Mouse (Mus musculus) embryonic facial prominence, embryonic 10.5 days (tissue): ENCODE measurements at regions not wholly inside any gene's neighbourhood (a gene's known extent, or its start where the extent isn't known, plus 50 kb on each side); places are given as distances from the start of the nearest gene placed in this dataset.

Experiments used
- DNase-seq: peaks from one replicate; pipeline ENCODE4 v3.0.0-alpha.2; 2017; ENCODE audit warnings: low spot score
- H3K27ac ChIP-seq: fragments of 300-500 bp; sonication (generic); replicated peaks from 2 replicates; pipeline ENCODE4 v1.5.1; 2016; ENCODE audit warnings: mild to moderate bottlenecking
- H3K27me3 ChIP-seq: fragments of 300-500 bp; sonication (generic); replicated peaks from 2 replicates; pipeline ENCODE4 v1.6.1; 2016; ENCODE audit warnings: low read depth, mild to moderate bottlenecking; ENCODE audit not compliant: poor library complexity, severe bottlenecking
- H3K36me3 ChIP-seq: fragments of 300-500 bp; sonication (generic); replicated peaks from 2 replicates; pipeline ENCODE4 v1.6.1; 2016; ENCODE audit warnings: mild to moderate bottlenecking, moderate library complexity
- H3K4me1 ChIP-seq: fragments of 300-500 bp; sonication (generic); 2 replicates; pipeline ENCODE4 v1.6.1; 2016
- H3K4me3 ChIP-seq: fragments of 300-500 bp; sonication (generic); 2 replicates; pipeline ENCODE4 v1.5.1; 2016; ENCODE audit warnings: mild to moderate bottlenecking, moderate library complexity
- H3K9me3 ChIP-seq: fragments of 300-500 bp; sonication (generic); 2 replicates; pipeline ENCODE4 v1.6.1; 2016; ENCODE audit warnings: mild to moderate bottlenecking
- WGBS: fragments of 180-500 bp; shearing (Covaris S2); methylation state at CpG from one replicate; pipeline ENCODE4 v1.1.7; 2016; 5-methylcytosine and 5-hydroxymethylcytosine counted together

DNA sequence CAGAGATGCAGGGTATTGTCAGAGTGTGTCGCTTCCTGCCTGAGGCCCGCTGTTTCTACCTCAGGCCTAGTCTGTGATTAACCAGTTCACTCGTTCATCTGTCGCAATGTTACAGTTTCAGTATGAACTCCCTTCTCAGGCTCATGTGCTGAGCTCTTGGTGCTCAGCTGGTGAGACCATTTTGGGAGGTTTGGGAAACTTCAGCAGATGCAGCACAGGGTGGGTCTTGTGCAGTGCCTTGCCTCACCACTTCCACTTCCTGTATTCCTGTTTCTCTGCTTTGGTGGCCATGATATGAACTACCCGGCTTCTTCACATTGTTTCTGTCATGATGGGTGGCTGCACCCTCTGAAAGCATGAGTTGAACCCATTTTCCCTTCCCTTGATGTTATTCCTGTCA, 169.3 kb upstream of the Gadl1 start:
- Histone ChIP-seq H3K27me3 (no peaks in the 10 kb centered on the region), H3K4me1 (no peaks in the 10 kb centered on the region), H3K36me3 (no peaks in the 10 kb centered on the region), H3K9me3 (no peaks in the 10 kb centered on the region), H3K4me3 (no peak overlapping the region), H3K27ac (no peak overlapping the region)
- 88% methylated on average over 5 of the region's 5 CpGs for WGBS
- no peak for DNase-seq

- no peaks in the 10 kb centered on the region for H3K36me3 ChIP-seq
- H3K4me3 ChIP-seq = no peak overlapping the region
- no peaks in the 10 kb centered on the region for H3K9me3 ChIP-seq
- 81% methylated on average over 9 of the region's 9 CpGs for WGBS
- H3K27ac ChIP-seq = no peak overlapping the region
- no peak for DNase-seq
- H3K27me3 ChIP-seq = no peaks in the 10 kb centered on the region
- H3K4me1 ChIP-seq = no peaks in the 10 kb centered on the region
Measured at GRCm38 (mm10) chr9:115746436-115746835, 162.8 kb upstream of the Gadl1 start.

DNA sequence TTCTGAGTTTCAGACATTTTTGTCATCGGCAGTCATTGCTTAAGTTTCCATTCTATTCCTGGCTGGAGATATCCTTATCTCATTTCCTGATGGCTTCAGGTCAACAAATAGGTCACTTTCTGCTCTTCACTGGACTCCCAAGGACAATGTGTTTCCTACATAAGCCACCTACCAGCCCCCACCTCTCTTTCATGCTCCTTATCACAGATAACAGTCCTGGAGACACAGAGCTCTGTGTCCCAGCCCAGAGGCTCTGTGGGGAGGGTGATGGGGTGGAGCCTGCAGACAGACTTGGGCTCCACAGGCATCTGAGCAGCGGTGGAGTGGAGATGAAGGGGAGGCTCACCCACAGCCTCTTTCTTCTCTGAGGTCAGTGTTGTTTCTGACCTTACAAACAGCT, 148.8 kb upstream of the Gadl1 start:
- 26% methylated on average over 2 of the region's 2 CpGs for WGBS
- peaks cover 8% of the 10 kb centered on the region for H3K4me1 ChIP-seq
- no peak for DNase-seq
- H3K9me3 ChIP-seq = no peaks in the 10 kb centered on the region
- H3K27me3 ChIP-seq = no peaks in the 10 kb centered on the region
- H3K36me3 ChIP-seq = no peaks in the 10 kb centered on the region
- no peak overlapping the region for H3K4me3 ChIP-seq
- no peak overlapping the region; the same call in 1 of the 2 replicates for H3K27ac ChIP-seq

GRCm38 (mm10) chr9:115764136-115764535, 145.1 kb upstream of the Gadl1 start:
- Histone ChIP-seq H3K4me3 (no peak overlapping the region), H3K36me3 (no peaks in the 10 kb centered on the region), H3K27me3 (no peaks in the 10 kb centered on the region), H3K27ac (no peak overlapping the region), H3K4me1 (peaks cover 6% of the 10 kb centered on the region), H3K9me3 (no peaks in the 10 kb centered on the region)
- 70% methylated on average over 5 of the region's 5 CpGs for WGBS
- DNase-seq = no peak

GRCm38 (mm10) chr9:115766471-115766870, 142.8 kb upstream of the Gadl1 start:
- H3K4me1 ChIP-seq = no peaks in the 10 kb centered on the region
- H3K27ac ChIP-seq = no peak overlapping the region
- H3K36me3 ChIP-seq = no peaks in the 10 kb centered on the region
- no peak overlapping the region for H3K4me3 ChIP-seq
- H3K9me3 ChIP-seq = no peaks in the 10 kb centered on the region
- DNase-seq = no peak
- 91% methylated on average over 6 of the region's 6 CpGs for WGBS
- H3K27me3 ChIP-seq = no peaks in the 10 kb centered on the region

- Histone ChIP-seq H3K27me3 (no peaks in the 10 kb centered on the region), H3K4me1 (peaks cover 6% of the 10 kb centered on the region; the same call in 1 of the 2 replicates), H3K4me3 (no peak overlapping the region), H3K27ac (no peak overlapping the region), H3K36me3 (no peaks in the 10 kb centered on the region), H3K9me3 (no peaks in the 10 kb centered on the region)
- WGBS = 75% methylated on average over 8 of the region's 8 CpGs
- DNase-seq = no peak
Measured at GRCm38 (mm10) chr9:115775112-115775511, 134.1 kb upstream of the Gadl1 start.

DNA sequence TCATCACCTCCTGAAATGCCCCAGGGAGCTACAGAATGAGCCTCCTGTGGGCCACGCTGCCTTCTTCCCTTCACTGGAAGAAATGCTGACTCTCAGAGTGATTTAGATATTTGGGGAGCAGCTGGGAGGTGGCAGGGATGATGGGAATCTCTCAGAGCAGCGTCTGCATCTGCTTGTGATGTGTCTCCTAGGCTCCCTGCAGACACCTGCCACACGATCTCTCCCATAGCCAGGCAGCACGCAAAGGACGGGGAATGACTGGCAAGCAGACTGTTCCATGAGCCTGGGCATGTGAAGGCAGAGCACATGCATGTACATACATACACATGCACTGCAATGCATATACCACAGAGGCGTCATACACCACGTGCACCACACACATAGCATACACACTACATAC, 133.4 kb upstream of the Gadl1 start:
- Histone ChIP-seq H3K4me3 (no peak overlapping the region), H3K36me3 (no peaks in the 10 kb centered on the region), H3K4me1 (peaks cover 6% of the 10 kb centered on the region; the same call in 1 of the 2 replicates), H3K9me3 (0 out of 2 replicates have a peak, but pooled peaks cover 2% of the 10 kb centered on the region), H3K27ac (no peak overlapping the region), H3K27me3 (no peaks in the 10 kb centered on the region)
- no peak for DNase-seq
- WGBS = 85% methylated on average over 7 of the region's 7 CpGs

DNA sequence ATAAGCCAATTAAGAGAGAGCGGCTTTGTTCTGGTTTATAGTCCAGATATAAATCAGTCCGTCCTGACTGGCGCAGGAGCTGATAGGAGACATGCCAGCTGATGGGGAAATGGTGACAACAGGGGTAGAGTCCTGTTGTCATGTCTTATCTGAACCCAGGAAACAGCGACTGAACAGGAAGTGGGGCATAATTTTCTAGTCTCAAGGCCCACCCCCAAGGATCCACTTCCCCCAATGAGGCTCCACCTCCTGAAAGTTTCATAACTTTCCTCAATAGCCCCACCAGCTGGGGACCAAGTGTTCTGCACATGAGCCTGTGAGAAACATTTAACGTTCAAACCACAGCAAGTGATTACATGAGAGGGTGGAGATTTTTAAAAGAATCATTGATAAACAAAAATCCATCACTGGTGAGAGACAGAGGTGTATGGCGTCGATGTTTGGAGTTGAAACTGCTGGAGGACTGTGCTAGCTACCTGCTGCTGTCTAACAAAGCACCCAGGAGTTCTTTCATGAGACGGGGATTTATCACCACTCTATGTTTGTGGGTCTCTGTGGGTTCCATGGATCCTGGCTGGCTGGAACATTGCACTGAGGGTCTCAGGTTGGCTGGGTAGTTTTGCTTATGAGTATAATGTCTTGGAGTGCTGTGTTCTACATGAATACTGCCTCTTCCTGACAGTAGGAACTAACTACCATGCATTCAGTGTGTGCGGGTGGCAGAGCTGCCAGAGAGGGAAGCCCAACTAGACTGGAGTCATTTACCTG, 132.0 kb upstream of the Gadl1 start:
- Histone ChIP-seq H3K27me3 (no peaks in the 10 kb centered on the region), H3K4me3 (no peak overlapping the region), H3K27ac (no peak overlapping the region), H3K4me1 (peaks cover 6% of the 10 kb centered on the region; the same call in 1 of the 2 replicates), H3K36me3 (no peaks in the 10 kb centered on the region), H3K9me3 (peaks cover 5% of the 10 kb centered on the region; the same call in 1 of the 2 replicates)
- WGBS = 92% methylated on average over 9 of the region's 9 CpGs
- no peak for DNase-seq

DNA sequence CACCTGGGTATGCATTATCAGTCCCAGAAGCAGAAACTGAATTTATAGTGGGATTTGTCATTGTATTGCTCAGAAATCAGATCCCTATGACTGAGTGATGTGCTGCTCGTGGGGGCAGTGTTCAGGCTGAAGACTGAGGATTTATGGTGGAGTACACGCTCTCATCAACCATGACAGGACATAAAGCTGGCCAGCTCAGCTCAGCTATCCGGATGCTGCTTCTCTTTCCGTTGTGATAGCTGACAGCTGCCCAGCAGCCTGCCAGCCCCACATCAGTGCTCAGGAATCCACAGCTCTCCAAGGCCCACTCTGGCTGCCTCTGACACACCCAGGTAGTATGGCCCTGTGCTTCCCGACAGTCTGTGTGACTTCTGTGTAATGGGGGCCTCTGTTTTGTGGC, 130.4 kb upstream of the Gadl1 start:
- DNase-seq = no peak
- WGBS = 79% methylated on average over 5 of the region's 5 CpGs
- Histone ChIP-seq H3K4me3 (no peak overlapping the region), H3K4me1 (peaks cover 4% of the 10 kb centered on the region; the same call in 1 of the 2 replicates), H3K36me3 (no peaks in the 10 kb centered on the region), H3K27me3 (no peaks in the 10 kb centered on the region), H3K9me3 (peaks cover 5% of the 10 kb centered on the region; the same call in 1 of the 2 replicates), H3K27ac (no peak overlapping the region)

GRCm38 (mm10) chr9:115799330-115799729, 109.9 kb upstream of the Gadl1 start:
- no peaks in the 10 kb centered on the region for H3K36me3 ChIP-seq
- 83% methylated on average over 3 of the region's 3 CpGs for WGBS
- no peak overlapping the region for H3K27ac ChIP-seq
- no peak overlapping the region for H3K4me3 ChIP-seq
- peaks cover 4% of the 10 kb centered on the region; the same call in 1 of the 2 replicates for H3K4me1 ChIP-seq
- no peak for DNase-seq
- H3K27me3 ChIP-seq = no peaks in the 10 kb centered on the region
- H3K9me3 ChIP-seq = no peaks in the 10 kb centered on the region

DNA sequence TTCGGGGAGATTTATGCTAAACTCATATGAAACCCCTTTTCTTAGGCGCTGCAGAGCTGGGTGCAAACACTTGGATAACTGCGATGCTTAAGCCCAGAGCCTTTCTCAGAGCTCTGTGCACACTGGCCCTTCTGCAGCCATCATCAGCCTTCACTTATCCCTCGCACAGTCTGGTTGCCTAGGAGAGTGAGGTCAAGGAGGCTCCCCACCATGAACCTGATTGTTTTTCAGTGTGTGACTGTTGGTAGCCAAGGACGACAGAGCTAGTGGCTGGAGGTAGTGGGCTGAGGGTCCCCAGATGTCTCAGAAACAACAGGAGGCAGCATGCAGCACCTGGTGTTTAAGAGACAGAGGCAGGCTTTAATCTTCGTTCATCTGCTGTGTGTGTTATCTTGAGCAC, 108.6 kb upstream of the Gadl1 start:
- WGBS = 54% methylated on average over 6 of the region's 6 CpGs
- Histone ChIP-seq H3K4me3 (no peak overlapping the region), H3K4me1 (peaks cover 4% of the 10 kb centered on the region; the same call in 1 of the 2 replicates), H3K36me3 (no peaks in the 10 kb centered on the region), H3K9me3 (no peaks in the 10 kb centered on the region), H3K27me3 (no peaks in the 10 kb centered on the region), H3K27ac (no peak overlapping the region)
- peak; percentile 15 for DNase-seq

GRCm38 (mm10) chr9:115803071-115803470, 106.2 kb upstream of the Gadl1 start:
- DNase-seq = no peak
- Histone ChIP-seq H3K27me3 (no peaks in the 10 kb centered on the region), H3K36me3 (no peaks in the 10 kb centered on the region), H3K4me3 (no peak overlapping the region), H3K4me1 (peaks cover 4% of the 10 kb centered on the region; the same call in 1 of the 2 replicates), H3K27ac (no peak overlapping the region), H3K9me3 (no peaks in the 10 kb centered on the region)
- WGBS = 77% methylated on average over 3 of the region's 3 CpGs

- DNase-seq = no peak
- no peak overlapping the region for H3K4me3 ChIP-seq
- H3K27ac ChIP-seq = no peak overlapping the region
- no peaks in the 10 kb centered on the region for H3K36me3 ChIP-seq
- H3K27me3 ChIP-seq = no peaks in the 10 kb centered on the region
- H3K4me1 ChIP-seq = peaks cover 4% of the 10 kb centered on the region; the same call in 1 of the 2 replicates
- no peaks in the 10 kb centered on the region for H3K9me3 ChIP-seq
- WGBS = 44% methylated on average over 4 of the region's 4 CpGs
Measured at GRCm38 (mm10) chr9:115805224-115805623, 104.0 kb upstream of the Gadl1 start.
